Mouse (Mus musculus): ENCODE measurements around the gene Lrtm1. TPM values are rescaled to one million over a fixed set of nuclear protein-coding genes. Genes with fewer than 3 reads are reported as not detected.

The Lrtm1 gene
- polyA plus RNA-seq, 1 experiment from 2014 or later = 0.32 TPM

DNA sequence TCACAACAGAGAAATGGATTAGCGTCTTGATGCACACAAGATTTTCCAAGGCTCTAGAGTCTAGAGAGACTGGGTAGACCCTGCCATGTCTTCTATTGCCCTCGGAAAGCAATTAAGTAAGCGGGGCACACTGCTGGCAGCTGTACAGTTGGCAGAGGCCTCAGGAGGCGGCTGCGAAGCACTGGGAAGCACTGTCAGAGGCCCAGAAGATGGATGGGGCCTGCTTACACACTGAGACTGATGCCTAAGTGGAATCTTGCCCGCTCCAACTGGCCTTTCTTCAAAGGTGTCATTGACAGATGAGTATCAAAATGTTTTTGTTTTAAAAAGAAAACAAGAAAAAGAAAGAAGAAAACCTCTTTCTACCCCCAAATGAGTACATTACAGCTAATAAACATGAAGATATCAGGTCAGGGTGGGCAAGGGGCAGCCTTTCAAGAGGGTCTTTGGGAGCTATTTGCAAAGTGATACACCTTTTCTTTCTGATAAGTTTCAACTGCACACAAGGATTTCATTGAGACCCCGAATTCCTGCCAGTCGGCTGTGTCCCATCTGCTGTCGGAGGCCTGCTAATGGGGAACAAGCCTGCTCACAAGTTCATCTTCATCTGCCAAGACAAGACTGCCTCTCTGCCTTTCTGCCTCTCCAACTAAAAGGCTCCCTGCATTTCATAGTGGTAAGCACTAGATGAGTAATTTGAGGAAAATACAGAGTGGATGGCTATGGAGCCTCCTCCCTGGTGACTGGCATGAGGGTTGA is 22.8 kb downstream of the Lrtm1 start:
- Histone ChIP-seq H3K4me1 (ENCODE audit: control insufficient read depth, insufficient read depth, low read length) (no peaks in the 10 kb centered on the region), H3K4me3 (ENCODE audit: low read depth, low read length) (no peak overlapping the region), H3K4me2 (ENCODE audit: low read depth, low read length) (no peak overlapping the region), H3K36me3 (replicated peaks; ENCODE audit: control insufficient read depth, insufficient read depth, low read depth, low read length) (no peaks in the 10 kb centered on the region), H3K27ac (replicated peaks; ENCODE audit: low read depth, low read length) (no peak overlapping the region), H3K27me3 (ENCODE audit: control insufficient read depth, insufficient read depth, low read length) (no peaks in the 10 kb centered on the region), H3K9me3 (replicated peaks; ENCODE audit: control insufficient read depth, low read length) (no peaks in the 10 kb centered on the region), H3K9ac (replicated peaks; ENCODE audit: low read length) (no peak overlapping the region)
- 74% methylated on average over 9 of the region's 9 CpGs for WGBS
- DNase-seq (ENCODE audit: low spot score) (no peak), ATAC-seq (replicated peaks; ENCODE audit: insufficient number of reproducible peaks, low FRiP score, low TSS enrichment, low read depth) (no peak)

DNA sequence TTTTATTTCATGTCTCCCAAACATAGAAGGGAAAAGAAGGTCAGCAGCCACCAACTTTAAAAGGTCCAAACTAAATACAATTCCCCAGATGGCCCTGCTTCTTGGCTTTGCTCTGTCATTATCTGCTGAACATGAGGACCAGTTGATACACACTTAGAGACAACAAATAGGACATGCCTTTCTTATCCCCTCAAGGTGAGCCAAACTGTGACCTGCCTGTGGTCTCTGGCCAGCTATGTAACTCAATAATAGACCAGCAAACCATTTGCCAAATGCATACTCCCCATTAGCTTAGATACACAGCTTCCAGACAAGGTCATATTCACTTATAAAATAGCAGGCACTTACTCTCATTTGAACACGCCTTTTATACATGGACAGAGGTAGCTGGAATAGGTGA is 23.5 kb downstream of the Lrtm1 start:
- no peak for ATAC-seq (replicated peaks; ENCODE audit: insufficient number of reproducible peaks, low FRiP score, low TSS enrichment, low read depth)
- 97% methylated on average over 1 of the region's 1 CpGs for WGBS
- H3K36me3 ChIP-seq (replicated peaks; ENCODE audit: control insufficient read depth, insufficient read depth, low read depth, low read length) = no peaks in the 10 kb centered on the region
- no peak overlapping the region for H3K4me2 ChIP-seq (ENCODE audit: low read depth, low read length)
- DNase-seq (ENCODE audit: low spot score) = no peak
- H3K27ac ChIP-seq (replicated peaks; ENCODE audit: low read depth, low read length) = no peak overlapping the region
- no peak overlapping the region for H3K4me3 ChIP-seq (ENCODE audit: low read depth, low read length)
- H3K9me3 ChIP-seq (replicated peaks; ENCODE audit: control insufficient read depth, low read length) = no peaks in the 10 kb centered on the region
- H3K27me3 ChIP-seq (ENCODE audit: control insufficient read depth, insufficient read depth, low read length) = no peaks in the 10 kb centered on the region
- H3K9ac ChIP-seq (replicated peaks; ENCODE audit: low read length) = no peak overlapping the region
- no peaks in the 10 kb centered on the region for H3K4me1 ChIP-seq (ENCODE audit: control insufficient read depth, insufficient read depth, low read length)

DNA sequence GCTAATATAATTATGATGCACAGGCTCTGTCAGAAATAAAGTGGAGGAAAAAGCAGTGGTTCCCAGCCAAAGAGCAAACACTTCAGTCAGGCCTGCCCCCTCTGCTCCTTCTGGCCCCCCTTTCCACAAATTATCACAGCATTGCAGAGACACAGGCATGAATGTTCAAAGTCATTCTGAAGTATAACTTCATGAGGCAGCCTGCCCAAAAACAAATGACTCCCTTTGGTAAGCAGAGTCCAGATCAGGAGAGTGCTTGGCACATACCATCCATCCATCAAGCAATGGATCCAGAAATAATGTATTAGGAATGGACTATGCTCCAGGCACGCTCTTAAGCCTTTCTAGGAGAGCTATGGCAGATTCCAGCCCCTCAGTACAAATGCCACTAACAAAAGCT is 24.3 kb downstream of the Lrtm1 start:
- no peak overlapping the region for H3K4me3 ChIP-seq (ENCODE audit: low read depth, low read length)
- no peaks in the 10 kb centered on the region for H3K4me1 ChIP-seq (ENCODE audit: control insufficient read depth, insufficient read depth, low read length)
- no peaks in the 10 kb centered on the region for H3K36me3 ChIP-seq (replicated peaks; ENCODE audit: control insufficient read depth, insufficient read depth, low read depth, low read length)
- H3K9me3 ChIP-seq (replicated peaks; ENCODE audit: control insufficient read depth, low read length) = no peaks in the 10 kb centered on the region
- ATAC-seq (replicated peaks; ENCODE audit: insufficient number of reproducible peaks, low FRiP score, low TSS enrichment, low read depth) = no peak
- no peaks in the 10 kb centered on the region for H3K27me3 ChIP-seq (ENCODE audit: control insufficient read depth, insufficient read depth, low read length)
- no peak overlapping the region for H3K27ac ChIP-seq (replicated peaks; ENCODE audit: low read depth, low read length)
- 81% methylated on average over 1 of the region's 1 CpGs for WGBS
- no peak overlapping the region for H3K4me2 ChIP-seq (ENCODE audit: low read depth, low read length)
- DNase-seq (ENCODE audit: low spot score) = no peak
- no peak overlapping the region for H3K9ac ChIP-seq (replicated peaks; ENCODE audit: low read length)

DNA sequence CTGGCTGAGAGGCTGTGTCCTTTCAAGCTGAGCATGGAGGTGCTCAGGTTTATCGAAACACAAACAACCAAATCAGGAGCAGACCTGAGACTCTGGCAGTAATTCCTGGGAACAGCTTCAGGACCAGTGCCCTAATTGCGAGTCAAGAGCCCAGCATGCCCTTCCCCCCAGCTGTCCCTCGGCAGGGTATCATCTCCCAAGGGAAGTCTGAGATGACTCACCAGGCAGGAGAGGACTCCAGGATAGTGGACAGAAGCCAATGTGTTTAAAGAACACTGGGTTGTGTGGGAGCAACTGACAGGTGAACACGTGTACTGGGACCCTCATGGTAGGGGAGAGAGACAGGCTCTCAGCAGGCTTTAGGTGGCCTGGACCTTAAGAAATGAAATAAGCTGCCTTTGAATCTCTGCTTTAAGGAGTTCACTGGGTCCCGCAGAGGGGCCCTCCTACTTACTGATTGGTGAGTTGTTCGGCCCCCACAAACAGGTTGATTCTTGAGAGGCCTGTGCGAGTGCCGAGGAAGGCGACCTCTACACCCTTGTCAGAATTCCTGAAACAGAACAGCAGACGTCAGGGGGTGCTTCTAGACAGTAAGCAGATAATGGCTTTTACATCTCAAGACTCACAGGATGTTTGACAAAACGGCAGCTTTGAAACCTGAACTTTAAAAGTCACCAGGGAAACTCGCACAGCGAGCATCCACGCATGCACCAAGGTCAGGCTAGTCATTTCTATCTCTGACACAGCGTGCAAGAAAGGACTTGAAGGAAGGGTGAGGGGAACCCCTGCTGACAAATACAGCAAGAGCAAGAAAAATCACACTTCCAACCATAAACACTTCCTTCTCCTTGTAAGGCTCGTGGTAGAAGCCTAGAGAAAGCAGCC is 34.2 kb downstream of the Lrtm1 start:
- 52% methylated on average over 16 of the region's 16 CpGs for WGBS
- H3K36me3 ChIP-seq (replicated peaks; ENCODE audit: control insufficient read depth, insufficient read depth, low read depth, low read length) = no peaks in the 10 kb centered on the region
- no peak overlapping the region for H3K4me3 ChIP-seq (ENCODE audit: low read depth, low read length)
- H3K27ac ChIP-seq (replicated peaks; ENCODE audit: low read depth, low read length) = no peak overlapping the region
- no peaks in the 10 kb centered on the region for H3K4me1 ChIP-seq (ENCODE audit: control insufficient read depth, insufficient read depth, low read length)
- no peak for ATAC-seq (replicated peaks; ENCODE audit: insufficient number of reproducible peaks, low FRiP score, low TSS enrichment, low read depth)
- H3K9ac ChIP-seq (replicated peaks; ENCODE audit: low read length) = no peak overlapping the region
- H3K4me2 ChIP-seq (ENCODE audit: low read depth, low read length) = no peak overlapping the region
- no peaks in the 10 kb centered on the region for H3K27me3 ChIP-seq (ENCODE audit: control insufficient read depth, insufficient read depth, low read length)
- peak; percentile 14 for DNase-seq (ENCODE audit: low spot score)
- H3K9me3 ChIP-seq (replicated peaks; ENCODE audit: control insufficient read depth, low read length) = no peaks in the 10 kb centered on the region

DNA sequence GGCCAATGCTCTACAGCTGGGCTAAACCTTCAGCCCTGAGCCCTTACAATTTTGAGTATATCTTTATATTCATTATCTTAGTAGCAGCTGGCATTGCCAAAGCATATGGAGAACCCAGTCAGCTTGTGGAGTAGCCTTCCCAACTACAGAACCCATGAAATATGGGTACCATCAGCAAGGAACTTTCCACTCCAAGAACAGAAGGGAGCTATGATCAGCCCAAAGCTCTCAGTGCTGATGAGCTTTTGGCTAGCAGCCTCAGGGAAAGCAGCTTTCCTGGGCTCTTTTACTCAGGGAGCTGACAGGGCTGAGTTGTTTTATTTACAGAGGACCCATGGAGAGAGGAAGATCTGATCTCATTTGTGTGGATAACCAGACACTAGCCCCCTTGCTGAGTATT is 42.7 kb downstream of the Lrtm1 start:
- no peak overlapping the region for H3K4me2 ChIP-seq (ENCODE audit: low read depth, low read length)
- no peaks in the 10 kb centered on the region for H3K9me3 ChIP-seq (replicated peaks; ENCODE audit: control insufficient read depth, low read length)
- ATAC-seq (replicated peaks; ENCODE audit: insufficient number of reproducible peaks, low FRiP score, low TSS enrichment, low read depth) (no peak), DNase-seq (ENCODE audit: low spot score) (no peak)
- H3K27me3 ChIP-seq (ENCODE audit: control insufficient read depth, insufficient read depth, low read length) = no peaks in the 10 kb centered on the region
- H3K4me1 ChIP-seq (ENCODE audit: control insufficient read depth, insufficient read depth, low read length) = no peaks in the 10 kb centered on the region
- no peak overlapping the region for H3K27ac ChIP-seq (replicated peaks; ENCODE audit: low read depth, low read length)
- H3K36me3 ChIP-seq (replicated peaks; ENCODE audit: control insufficient read depth, insufficient read depth, low read depth, low read length) = no peaks in the 10 kb centered on the region
- H3K9ac ChIP-seq (replicated peaks; ENCODE audit: low read length) = no peak overlapping the region
- no peak overlapping the region for H3K4me3 ChIP-seq (ENCODE audit: low read depth, low read length)

DNA sequence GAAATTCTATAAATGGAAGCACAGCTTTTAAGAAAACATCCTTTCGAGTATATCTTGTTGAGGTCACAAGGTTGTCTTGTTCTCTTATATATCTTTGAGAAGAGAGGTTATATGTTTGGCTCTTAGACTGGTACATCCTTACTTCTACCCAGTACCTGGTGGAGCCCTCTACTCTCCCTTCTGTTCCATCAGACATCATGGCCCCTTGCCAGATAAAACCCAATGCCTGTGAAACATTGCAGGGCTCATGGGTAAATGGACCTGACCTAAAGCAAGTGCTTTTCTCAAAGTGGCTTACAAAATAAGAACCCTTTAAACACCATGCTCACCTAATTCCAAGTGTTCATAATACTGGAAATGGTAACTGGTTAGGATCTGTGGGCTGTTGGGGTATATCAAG is 43.5 kb downstream of the Lrtm1 start:
- DNase-seq (ENCODE audit: low spot score) (no peak), ATAC-seq (replicated peaks; ENCODE audit: insufficient number of reproducible peaks, low FRiP score, low TSS enrichment, low read depth) (no peak)
- Histone ChIP-seq H3K27me3 (ENCODE audit: control insufficient read depth, insufficient read depth, low read length) (no peaks in the 10 kb centered on the region), H3K27ac (replicated peaks; ENCODE audit: low read depth, low read length) (no peak overlapping the region), H3K4me1 (ENCODE audit: control insufficient read depth, insufficient read depth, low read length) (no peaks in the 10 kb centered on the region), H3K4me3 (ENCODE audit: low read depth, low read length) (no peak overlapping the region), H3K9me3 (replicated peaks; ENCODE audit: control insufficient read depth, low read length) (no peaks in the 10 kb centered on the region), H3K36me3 (replicated peaks; ENCODE audit: control insufficient read depth, insufficient read depth, low read depth, low read length) (no peaks in the 10 kb centered on the region), H3K4me2 (ENCODE audit: low read depth, low read length) (no peak overlapping the region), H3K9ac (replicated peaks; ENCODE audit: low read length) (no peak overlapping the region)
- WGBS = 79% methylated on average over 1 of the region's 1 CpGs

DNA sequence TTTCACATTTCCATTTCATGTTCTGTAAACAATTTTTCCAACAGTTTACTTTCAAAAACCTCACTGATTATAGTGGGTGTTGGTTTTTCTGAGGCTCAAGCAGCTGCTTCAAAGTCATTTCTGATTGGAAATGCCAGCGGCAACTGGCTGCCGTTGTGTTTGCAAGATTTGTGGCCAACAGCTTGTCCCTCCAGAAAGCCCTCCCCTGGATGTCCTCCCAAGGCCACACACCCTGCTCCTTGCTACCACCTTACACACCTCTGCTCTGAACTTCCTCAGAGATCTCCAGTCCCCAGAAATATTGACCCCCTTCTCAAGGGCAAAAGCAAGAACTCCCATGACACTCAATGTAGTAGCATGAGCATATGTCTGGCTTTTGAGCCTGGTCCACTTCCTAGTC is 44.7 kb downstream of the Lrtm1 start:
- 94% methylated on average over 2 of the region's 2 CpGs for WGBS
- Histone ChIP-seq H3K4me2 (ENCODE audit: low read depth, low read length) (no peak overlapping the region), H3K4me1 (ENCODE audit: control insufficient read depth, insufficient read depth, low read length) (no peaks in the 10 kb centered on the region), H3K27me3 (ENCODE audit: control insufficient read depth, insufficient read depth, low read length) (no peaks in the 10 kb centered on the region), H3K27ac (replicated peaks; ENCODE audit: low read depth, low read length) (no peak overlapping the region), H3K36me3 (replicated peaks; ENCODE audit: control insufficient read depth, insufficient read depth, low read depth, low read length) (no peaks in the 10 kb centered on the region), H3K9ac (replicated peaks; ENCODE audit: low read length) (no peak overlapping the region), H3K9me3 (replicated peaks; ENCODE audit: control insufficient read depth, low read length) (no peaks in the 10 kb centered on the region), H3K4me3 (ENCODE audit: low read depth, low read length) (no peak overlapping the region)
- DNase-seq (ENCODE audit: low spot score) = no peak
- no peak for ATAC-seq (replicated peaks; ENCODE audit: insufficient number of reproducible peaks, low FRiP score, low TSS enrichment, low read depth)

DNA sequence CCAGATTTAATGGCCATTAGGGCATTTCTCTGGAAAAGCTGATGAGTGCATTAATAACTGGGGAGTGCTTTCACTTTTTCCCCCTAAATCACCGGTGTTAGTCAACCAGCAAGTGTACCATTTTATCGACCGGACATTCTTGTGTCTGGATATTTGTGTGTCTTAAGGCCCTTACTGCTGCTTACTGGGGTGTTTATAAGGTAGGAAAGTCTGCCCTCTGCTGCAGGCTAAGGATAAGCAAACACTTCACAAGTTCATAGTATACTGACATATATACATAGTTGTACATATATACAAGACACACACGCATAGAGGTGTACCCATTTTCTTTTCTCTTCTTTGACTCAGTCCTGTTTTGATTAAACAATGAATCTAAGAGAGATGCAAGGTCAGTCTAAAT is 55.7 kb downstream of the Lrtm1 start:
- WGBS = 76% methylated on average over 4 of the region's 4 CpGs
- H3K27ac ChIP-seq (replicated peaks; ENCODE audit: low read depth, low read length) = no peak overlapping the region
- H3K4me1 ChIP-seq (ENCODE audit: control insufficient read depth, insufficient read depth, low read length) = no peaks in the 10 kb centered on the region
- H3K9me3 ChIP-seq (replicated peaks; ENCODE audit: control insufficient read depth, low read length) = no peaks in the 10 kb centered on the region
- no peaks in the 10 kb centered on the region for H3K36me3 ChIP-seq (replicated peaks; ENCODE audit: control insufficient read depth, insufficient read depth, low read depth, low read length)
- DNase-seq (ENCODE audit: low spot score) (peak; percentile 35), ATAC-seq (replicated peaks; ENCODE audit: insufficient number of reproducible peaks, low FRiP score, low TSS enrichment, low read depth) (no peak)
- no peak overlapping the region for H3K4me2 ChIP-seq (ENCODE audit: low read depth, low read length)
- H3K9ac ChIP-seq (replicated peaks; ENCODE audit: low read length) = no peak overlapping the region
- no peak overlapping the region for H3K4me3 ChIP-seq (ENCODE audit: low read depth, low read length)
- no peaks in the 10 kb centered on the region for H3K27me3 ChIP-seq (ENCODE audit: control insufficient read depth, insufficient read depth, low read length)
